Mouse (Mus musculus): ENCODE results near the gene Morn5. TPM values are rescaled to one million over a fixed set of nuclear protein-coding genes. Genes with fewer than 3 reads are reported as not detected.

Gene Morn5
- total and polyA plus RNA-seq, 3 experiments, result 0.61 TPM; not detected in 2

DNA sequence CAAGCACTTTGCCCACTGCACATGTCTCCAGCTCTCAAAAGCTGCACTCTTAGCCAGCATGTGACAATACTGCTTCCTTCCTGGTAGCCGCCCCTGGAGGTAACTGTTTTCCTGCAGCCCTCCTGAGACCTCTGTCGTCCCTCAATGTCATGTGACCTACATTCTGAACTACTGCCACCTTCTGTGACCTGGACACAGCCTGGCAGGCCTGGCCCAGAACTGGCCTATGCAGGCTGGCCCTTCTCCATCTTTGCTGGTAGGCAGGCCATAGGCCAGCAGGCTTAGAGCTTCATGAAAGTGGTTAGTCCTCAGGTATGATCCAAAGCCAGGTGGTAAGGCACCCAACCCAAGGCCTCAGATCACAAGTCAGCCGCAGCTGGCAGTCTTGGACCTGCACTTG, 24.5 kb downstream of the Morn5 start:
- peaks cover 5% of the 10 kb centered on the region for H3K4me1 ChIP-seq (ENCODE audit: control insufficient read depth, insufficient read depth, low read length)
- H3K79me2 ChIP-seq (replicated peaks; ENCODE audit: control insufficient read depth, insufficient read depth, low read length), result no peaks in the 10 kb centered on the region
- intact Hi-C loops (cut with DNase I), result no loop called here
- 37% methylated on average over 3 of the region's 3 CpGs for WGBS
- H3K4me3 ChIP-seq, result no peak overlapping the region
- H3K27me3 ChIP-seq (ENCODE audit: control insufficient read depth, insufficient read depth, low read length), result no peaks in the 10 kb centered on the region
- TF ChIP-seq EP300 (IDR thresholded peaks at IDR 0.05; ENCODE audit: insufficient read depth, low read depth, low read length) (0 out of 2 replicates have a peak, but pooled peaks have one; percentile 55), CTCF (IDR thresholded peaks at IDR 0.05) (0 out of 2 replicates have a peak, but pooled peaks have one; percentile 2), POLR2A (IDR thresholded peaks at IDR 0.05; ENCODE audit: insufficient read depth, low read depth, low read length) (no peak)
- H3K36me3 ChIP-seq (ENCODE audit: control insufficient read depth, insufficient read depth, low read length), result no peaks in the 10 kb centered on the region
- H3K27ac ChIP-seq, result no peak overlapping the region
- DNase-seq, result peak in 1 of 2 experiments; percentile 38
- H3K9ac ChIP-seq (ENCODE audit: low read depth, low read length), result no peak overlapping the region

DNA sequence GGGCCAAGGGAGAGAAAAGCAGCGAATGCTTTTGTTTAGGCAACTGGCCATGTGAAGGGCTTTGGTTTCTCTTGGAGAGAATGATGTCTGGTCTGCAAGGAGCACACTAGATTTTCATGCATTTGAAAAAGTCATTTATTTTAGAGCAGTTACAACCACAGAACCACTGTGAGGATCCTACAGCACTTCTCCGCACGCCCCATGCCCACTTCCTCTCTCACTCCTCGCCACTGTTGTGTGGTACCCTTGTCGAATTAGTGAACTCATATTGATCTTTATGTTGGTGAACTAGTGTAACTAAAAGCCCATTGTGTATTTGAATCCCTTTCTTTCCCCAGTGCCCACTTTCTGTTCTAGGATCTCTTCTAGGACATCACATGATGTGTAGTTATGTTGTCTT, 26.0 kb downstream of the Morn5 start:
- TF ChIP-seq CTCF (IDR thresholded peaks at IDR 0.05), result no peak
- TF ChIP-seq EP300 (IDR thresholded peaks at IDR 0.05; ENCODE audit: insufficient read depth, low read depth, low read length), result no peak
- TF ChIP-seq POLR2A (IDR thresholded peaks at IDR 0.05; ENCODE audit: insufficient read depth, low read depth, low read length), result no peak
- 92% methylated on average over 5 of the region's 5 CpGs for WGBS
- Histone ChIP-seq H3K4me1 (ENCODE audit: control insufficient read depth, insufficient read depth, low read length) (peaks cover 5% of the 10 kb centered on the region), H3K4me3 (no peak overlapping the region), H3K36me3 (ENCODE audit: control insufficient read depth, insufficient read depth, low read length) (no peaks in the 10 kb centered on the region), H3K9ac (ENCODE audit: low read depth, low read length) (no peak overlapping the region), H3K27me3 (ENCODE audit: control insufficient read depth, insufficient read depth, low read length) (no peaks in the 10 kb centered on the region), H3K79me2 (replicated peaks; ENCODE audit: control insufficient read depth, insufficient read depth, low read length) (no peaks in the 10 kb centered on the region), H3K27ac (no peak overlapping the region)
- DNase-seq, result no peak
- intact Hi-C loops (cut with DNase I), result no loop called here

DNA sequence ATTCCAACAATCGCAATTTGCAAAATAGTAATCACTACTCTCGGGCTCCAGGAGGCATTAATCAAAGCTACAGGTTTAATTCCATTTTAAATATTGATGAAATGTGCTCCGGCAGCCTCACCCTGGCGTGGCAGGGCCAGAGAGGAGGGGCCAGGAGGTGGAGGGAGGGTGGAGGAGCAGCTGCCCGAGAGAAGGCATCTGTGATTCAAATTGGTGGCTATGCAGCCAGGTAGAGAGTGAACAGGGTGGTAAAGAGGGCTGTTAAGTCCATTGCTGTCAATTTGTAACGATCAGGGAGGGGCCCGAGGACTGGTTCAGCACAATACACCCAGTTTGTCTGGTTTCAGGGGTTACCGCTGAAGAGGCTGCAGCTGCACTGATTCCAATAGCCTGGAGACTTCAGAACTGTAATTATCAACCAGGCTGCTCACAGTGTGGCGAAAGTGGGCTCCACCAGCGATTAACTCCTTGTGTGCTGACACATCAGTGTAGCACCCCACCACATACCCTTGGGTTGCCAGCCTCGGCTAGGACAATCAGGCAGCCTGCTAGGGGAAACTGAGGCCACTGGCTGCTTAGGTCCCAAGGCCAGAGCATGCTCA, 28.0 kb downstream of the Morn5 start:
- TF ChIP-seq POLR2A (IDR thresholded peaks at IDR 0.05; ENCODE audit: insufficient read depth, low read depth, low read length) (no peak), CTCF (IDR thresholded peaks at IDR 0.05) (no peak), EP300 (IDR thresholded peaks at IDR 0.05; ENCODE audit: insufficient read depth, low read depth, low read length) (no peak)
- H3K79me2 ChIP-seq (replicated peaks; ENCODE audit: control insufficient read depth, insufficient read depth, low read length), result no peaks in the 10 kb centered on the region
- whole genome bisulfite sequencing, result 41% methylated on average over 11 of the region's 11 CpGs
- H3K27me3 ChIP-seq (ENCODE audit: control insufficient read depth, insufficient read depth, low read length), result no peaks in the 10 kb centered on the region
- H3K4me1 ChIP-seq (ENCODE audit: control insufficient read depth, insufficient read depth, low read length), result peaks cover 5% of the 10 kb centered on the region
- DNase-seq, result no peak
- no peak overlapping the region for H3K27ac ChIP-seq
- H3K36me3 ChIP-seq (ENCODE audit: control insufficient read depth, insufficient read depth, low read length), result no peaks in the 10 kb centered on the region
- no peak overlapping the region for H3K4me3 ChIP-seq
- no peak overlapping the region for H3K9ac ChIP-seq (ENCODE audit: low read depth, low read length)
- intact Hi-C loops (cut with DNase I), result no loop called here

DNA sequence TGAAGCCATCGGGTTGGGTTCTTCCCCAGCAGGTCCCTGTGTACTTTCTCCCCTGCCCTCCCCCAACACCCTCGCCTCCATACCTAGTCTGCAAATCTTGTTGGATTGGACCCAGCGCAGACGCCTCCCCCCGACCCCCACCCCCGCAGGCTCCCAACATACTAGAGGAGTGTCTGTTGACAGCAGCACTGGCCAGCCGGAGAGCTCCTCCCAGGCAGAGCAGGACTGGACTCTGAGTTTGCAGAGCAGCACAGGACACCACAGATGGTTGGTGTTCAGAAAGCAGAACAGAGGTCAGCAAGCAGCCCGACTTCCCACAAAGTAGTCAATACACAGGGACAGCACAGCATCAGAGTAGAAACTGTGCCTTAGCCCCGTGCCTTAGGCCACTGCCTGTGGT, 32.2 kb downstream of the Morn5 start:
- WGBS, result 34% methylated on average over 9 of the region's 9 CpGs
- no peaks in the 10 kb centered on the region for H3K79me2 ChIP-seq (replicated peaks; ENCODE audit: control insufficient read depth, insufficient read depth, low read length)
- H3K27me3 ChIP-seq (ENCODE audit: control insufficient read depth, insufficient read depth, low read length), result no peaks in the 10 kb centered on the region
- H3K4me3 ChIP-seq, result no peak overlapping the region
- H3K4me1 ChIP-seq (ENCODE audit: control insufficient read depth, insufficient read depth, low read length), result peaks cover 3% of the 10 kb centered on the region
- no peak for DNase-seq
- TF ChIP-seq CTCF (IDR thresholded peaks at IDR 0.05) (no peak), EP300 (IDR thresholded peaks at IDR 0.05; ENCODE audit: insufficient read depth, low read depth, low read length) (no peak), POLR2A (IDR thresholded peaks at IDR 0.05; ENCODE audit: insufficient read depth, low read depth, low read length) (no peak)
- H3K36me3 ChIP-seq (ENCODE audit: control insufficient read depth, insufficient read depth, low read length), result no peaks in the 10 kb centered on the region
- intact Hi-C loops (cut with DNase I), result no loop called here
- H3K9ac ChIP-seq (ENCODE audit: low read depth, low read length), result no peak overlapping the region
- H3K27ac ChIP-seq, result no peak overlapping the region

DNA sequence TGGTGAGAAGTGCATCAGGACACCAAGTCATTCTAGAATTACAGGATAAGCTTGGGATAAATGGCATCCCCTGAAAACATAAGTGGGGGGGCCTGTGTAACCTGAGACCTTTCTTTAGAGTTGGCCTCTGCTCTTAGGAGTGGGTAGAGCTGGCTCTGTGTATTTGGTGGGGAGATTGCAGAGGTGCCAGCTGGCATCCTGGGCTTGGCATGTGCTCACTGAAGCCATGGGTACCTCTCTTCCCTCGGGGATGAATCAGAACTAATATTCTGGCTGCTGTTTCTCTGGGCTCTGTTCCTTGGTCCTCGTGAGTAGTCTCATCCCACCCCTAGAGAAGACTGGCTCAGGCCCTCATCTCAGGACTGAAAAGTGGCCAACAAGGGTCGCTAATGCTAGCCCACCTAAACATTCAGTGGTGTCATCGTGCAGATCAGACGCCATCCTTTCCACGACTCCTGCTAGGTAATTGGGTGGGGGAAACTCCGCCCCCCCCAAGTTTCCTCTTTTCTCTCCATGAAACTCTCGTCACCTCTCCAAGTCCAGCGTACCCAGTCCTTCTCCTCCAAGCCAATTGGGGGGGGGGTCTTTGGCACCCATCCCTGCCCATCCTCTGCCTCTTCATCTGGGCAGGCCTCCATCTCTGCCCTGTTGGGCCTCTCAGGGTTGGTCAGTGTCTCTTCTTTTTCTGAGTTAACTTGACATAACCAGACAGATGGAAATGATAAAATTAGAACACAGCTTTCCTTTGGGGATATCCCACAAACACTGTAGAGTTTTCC, 33.7 kb downstream of the Morn5 start:
- 78% methylated on average over 9 of the region's 9 CpGs for WGBS
- Histone ChIP-seq H3K79me2 (replicated peaks; ENCODE audit: control insufficient read depth, insufficient read depth, low read length) (no peaks in the 10 kb centered on the region), H3K27ac (no peak overlapping the region), H3K9ac (ENCODE audit: low read depth, low read length) (no peak overlapping the region), H3K27me3 (ENCODE audit: control insufficient read depth, insufficient read depth, low read length) (no peaks in the 10 kb centered on the region), H3K4me3 (no peak overlapping the region), H3K36me3 (ENCODE audit: control insufficient read depth, insufficient read depth, low read length) (no peaks in the 10 kb centered on the region), H3K4me1 (ENCODE audit: control insufficient read depth, insufficient read depth, low read length) (peaks cover 3% of the 10 kb centered on the region)
- DNase-seq, result no peak
- TF ChIP-seq EP300 (IDR thresholded peaks at IDR 0.05; ENCODE audit: insufficient read depth, low read depth, low read length), result no peak
- no peak for TF ChIP-seq POLR2A (IDR thresholded peaks at IDR 0.05; ENCODE audit: insufficient read depth, low read depth, low read length)
- no peak for TF ChIP-seq CTCF (IDR thresholded peaks at IDR 0.05)
- intact Hi-C loops (cut with DNase I), result no loop called here

DNA sequence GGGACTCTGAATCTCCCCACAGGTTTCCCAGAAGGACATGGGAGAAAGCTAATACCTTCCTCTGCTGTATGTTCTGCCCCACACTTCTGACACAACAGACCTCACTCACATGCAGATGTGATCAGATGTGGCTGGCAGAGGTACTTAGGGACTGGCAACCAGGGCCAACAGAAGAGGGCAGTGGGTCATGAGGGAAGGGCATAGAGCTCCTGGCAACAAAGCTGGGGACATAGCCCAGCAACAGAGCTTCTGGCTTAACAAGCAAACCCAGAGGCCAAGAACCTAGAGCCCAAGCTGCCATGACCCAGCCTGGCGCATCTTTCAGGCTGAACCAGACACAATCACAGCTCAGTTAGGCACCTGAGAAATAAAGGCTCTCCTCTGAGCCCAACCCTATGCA, 35.8 kb downstream of the Morn5 start:
- no peak for DNase-seq
- H3K36me3 ChIP-seq (ENCODE audit: control insufficient read depth, insufficient read depth, low read length), result no peaks in the 10 kb centered on the region
- TF ChIP-seq EP300 (IDR thresholded peaks at IDR 0.05; ENCODE audit: insufficient read depth, low read depth, low read length) (no peak), POLR2A (IDR thresholded peaks at IDR 0.05; ENCODE audit: insufficient read depth, low read depth, low read length) (no peak), CTCF (IDR thresholded peaks at IDR 0.05) (no peak)
- no peak overlapping the region for H3K9ac ChIP-seq (ENCODE audit: low read depth, low read length)
- peaks cover 3% of the 10 kb centered on the region for H3K4me1 ChIP-seq (ENCODE audit: control insufficient read depth, insufficient read depth, low read length)
- WGBS, result 95% methylated on average over 1 of the region's 1 CpGs
- no peaks in the 10 kb centered on the region; the same call in 1 of the 2 replicates for H3K27me3 ChIP-seq (ENCODE audit: control insufficient read depth, insufficient read depth, low read length)
- no peak overlapping the region; the same call in 1 of the 2 replicates for H3K27ac ChIP-seq
- intact Hi-C loops (cut with DNase I), result no loop called here
- no peaks in the 10 kb centered on the region for H3K79me2 ChIP-seq (replicated peaks; ENCODE audit: control insufficient read depth, insufficient read depth, low read length)
- no peak overlapping the region for H3K4me3 ChIP-seq
